Mouse (Mus musculus) embryonic fibroblast, embryonic 13.5 days (primary cell): ENCODE results near the gene Ctnnal1.

Source experiments
- CTCF ChIP-seq: IDR thresholded peaks from 2 replicates; pipeline ENCODE4 v1.5.1; 2011; ENCODE audit warnings: mild to moderate bottlenecking, control low read depth, low read length, moderate library complexity, borderline replicate concordance; ENCODE audit not compliant: insufficient read depth
- POLR2A ChIP-seq: IDR thresholded peaks from 2 replicates; pipeline ENCODE4 v1.6.1; 2011; ENCODE audit warnings: low read depth, mild to moderate bottlenecking, control low read depth, low read length, moderate library complexity

DNA sequence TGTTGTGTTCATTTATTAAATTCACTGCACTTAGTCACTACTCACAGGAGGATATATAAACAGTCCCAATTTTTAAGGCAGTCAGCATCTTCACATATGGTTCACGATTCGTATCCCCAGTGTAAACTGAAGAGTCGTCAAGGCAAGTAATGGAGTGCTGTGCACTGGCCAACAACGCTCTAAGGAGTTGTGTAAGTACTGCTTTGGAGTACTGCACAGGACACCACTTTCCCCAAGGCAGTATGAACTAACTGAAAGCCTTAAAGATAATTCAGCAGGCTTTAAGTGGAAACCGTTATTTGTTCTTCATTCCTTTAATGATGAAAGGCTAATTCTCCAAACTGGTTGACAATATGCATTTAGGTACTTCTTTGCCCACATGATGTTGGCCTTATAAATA is 42.7 kb upstream of the Ctnnal1 start:
- TF ChIP-seq CTCF (no peak), POLR2A (no peak)
